Mouse (Mus musculus): ENCODE measurements around the gene Hmces.
"Not testable (repeated sequence)": the region's sequence is repeated elsewhere in the genome, so short reads cannot be mapped to it uniquely, and the experiment has no call there.

The Hmces gene

DNA sequence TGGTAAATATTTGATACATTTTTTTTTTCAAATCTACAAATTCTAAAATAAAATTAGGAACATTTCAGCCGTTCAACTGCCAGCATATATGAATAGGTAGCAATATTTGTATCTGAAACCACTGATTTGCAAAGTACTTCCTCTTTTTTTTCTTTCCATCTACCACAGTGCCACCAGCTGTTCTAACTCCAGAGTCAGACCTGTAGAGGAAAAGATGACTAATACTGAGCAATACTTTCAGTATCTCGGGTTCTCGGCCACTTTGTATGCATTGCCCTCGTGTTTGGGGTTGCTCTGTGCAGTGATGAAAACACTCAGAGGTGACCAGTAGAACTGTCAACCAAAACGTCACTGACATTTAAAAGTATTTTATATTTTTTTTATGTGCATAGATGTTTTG, 2.2 kb downstream of the Hmces start:
- no peak for DNase-seq

- DNase-seq = no peak
Measured at GRCm38 (mm10) chr6:87921201-87921600, 7.5 kb downstream of the Hmces start.

DNA sequence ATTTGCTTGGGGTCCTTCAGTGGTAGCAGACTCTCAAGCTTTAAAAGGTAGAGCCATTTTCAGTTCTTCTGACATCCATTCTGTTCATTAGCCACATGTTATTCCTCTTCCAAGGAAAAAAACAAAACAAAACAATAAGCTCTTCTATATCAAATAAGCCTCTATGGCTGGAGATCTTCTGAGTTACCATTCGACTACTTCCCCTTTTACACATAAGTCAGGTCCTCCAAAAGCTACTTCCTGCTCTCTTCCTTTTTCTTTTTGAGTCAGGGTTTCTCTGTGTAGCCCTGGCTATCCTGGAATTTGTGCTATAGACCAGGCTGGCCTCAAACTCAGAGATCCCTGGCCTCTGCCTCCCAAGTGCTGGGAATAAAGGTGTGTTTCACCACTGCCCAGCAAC, 9.9 kb downstream of the Hmces start:
- DNase-seq = no peak

GRCm38 (mm10) chr6:87935037-87935436, 21.3 kb downstream of the Hmces start:
- DNase-seq = no peak

- DNase-seq = no peak
Measured at GRCm38 (mm10) chr6:87937178-87937788, 23.5 kb downstream of the Hmces start.

DNA sequence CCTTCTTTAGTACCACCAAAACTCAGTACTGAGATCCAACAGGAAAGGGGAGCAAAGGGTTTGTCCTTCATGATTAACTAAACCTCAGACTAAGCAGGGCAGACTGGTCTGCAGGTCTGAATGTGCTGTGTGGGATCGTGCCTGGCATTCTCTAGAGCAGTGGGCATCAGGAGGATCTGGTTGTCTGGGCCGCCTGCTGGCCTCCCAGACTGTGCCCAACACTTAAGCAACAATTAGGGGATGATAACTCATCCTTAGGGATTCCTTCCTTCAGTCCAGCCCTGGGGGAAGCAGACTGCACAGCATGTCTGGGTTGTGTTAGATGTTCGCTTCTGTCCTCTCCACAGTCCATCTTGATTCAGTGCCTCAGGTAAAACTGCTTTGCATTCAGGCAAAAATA, 25.2 kb downstream of the Hmces start:
- no peak for DNase-seq

- DNase-seq = no peak
Measured at GRCm38 (mm10) chr6:87942179-87942578, 28.4 kb downstream of the Hmces start.

- not testable (repeated sequence) for DNase-seq
Measured at GRCm38 (mm10) chr6:87962457-87962856, 48.7 kb downstream of the Hmces start.

DNA sequence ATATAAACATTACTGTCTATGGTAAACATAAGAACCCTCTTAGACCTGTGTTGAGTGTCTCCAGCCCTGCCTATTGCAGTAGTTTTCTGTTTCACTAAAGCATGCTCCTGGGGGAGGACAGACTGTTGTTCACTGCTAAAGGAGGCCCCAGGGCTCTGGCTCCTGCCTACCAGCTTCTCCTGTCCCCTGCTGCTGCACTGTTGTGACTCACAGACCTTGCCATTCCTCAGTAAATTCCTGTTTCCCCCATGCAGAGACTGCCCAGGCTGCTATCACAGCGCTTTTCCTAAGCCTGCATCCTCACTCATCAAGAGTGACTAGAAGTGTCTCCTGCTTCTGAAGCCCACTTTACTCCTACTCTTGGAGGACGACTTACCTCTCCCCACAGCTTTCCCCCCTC, 56.3 kb downstream of the Hmces start:
- DNase-seq = no peak

- DNase-seq = no peak
Measured at GRCm38 (mm10) chr6:87979728-87980127, 66.0 kb downstream of the Hmces start.

GRCm38 (mm10) chr6:87980374-87981029, 66.8 kb downstream of the Hmces start:
- peak; percentile 81 for DNase-seq

- peak; percentile 30 for DNase-seq
Measured at GRCm38 (mm10) chr6:87981030-87981485, 67.3 kb downstream of the Hmces start.

DNA sequence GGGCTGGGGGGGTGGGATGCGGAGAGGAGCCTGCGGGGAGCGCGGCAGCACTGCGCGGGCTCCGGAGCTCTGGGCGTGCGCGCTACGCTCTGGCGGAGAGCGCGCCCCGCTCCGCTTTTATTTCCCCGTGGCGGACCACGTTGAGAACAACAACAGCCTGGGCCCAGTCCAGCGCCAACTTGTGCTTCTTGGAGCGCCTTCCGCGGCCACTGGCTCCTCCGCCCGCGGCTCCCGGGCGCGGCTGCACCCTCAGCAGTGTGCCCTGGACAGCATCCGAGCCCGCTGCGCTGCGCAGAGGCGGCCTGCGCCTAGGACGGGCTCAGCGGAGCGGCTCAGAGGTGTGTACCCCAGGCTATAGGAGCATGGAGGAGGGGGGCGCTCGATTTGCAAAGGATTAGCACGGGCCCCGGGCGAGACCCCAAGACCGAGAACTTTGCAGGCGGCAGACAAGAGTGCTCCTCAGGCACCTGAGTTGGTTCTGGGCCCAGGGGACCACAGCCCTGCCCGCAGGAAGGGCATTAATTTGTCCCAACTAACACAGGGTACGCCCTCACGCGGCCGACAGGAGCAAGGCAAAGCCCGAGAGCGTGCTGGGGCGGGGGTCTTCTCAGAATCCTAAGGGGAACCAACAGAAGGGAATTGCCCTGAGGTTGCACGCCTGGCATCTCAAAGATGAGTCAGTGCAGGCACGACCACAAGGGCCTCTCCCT, 68.0 kb downstream of the Hmces start, which contains the start of gene H1fx:
H1fx (minus strand) TSS at position 91 of the 710 bp plus-strand sequence.
- peak; percentile 63 for DNase-seq

DNA sequence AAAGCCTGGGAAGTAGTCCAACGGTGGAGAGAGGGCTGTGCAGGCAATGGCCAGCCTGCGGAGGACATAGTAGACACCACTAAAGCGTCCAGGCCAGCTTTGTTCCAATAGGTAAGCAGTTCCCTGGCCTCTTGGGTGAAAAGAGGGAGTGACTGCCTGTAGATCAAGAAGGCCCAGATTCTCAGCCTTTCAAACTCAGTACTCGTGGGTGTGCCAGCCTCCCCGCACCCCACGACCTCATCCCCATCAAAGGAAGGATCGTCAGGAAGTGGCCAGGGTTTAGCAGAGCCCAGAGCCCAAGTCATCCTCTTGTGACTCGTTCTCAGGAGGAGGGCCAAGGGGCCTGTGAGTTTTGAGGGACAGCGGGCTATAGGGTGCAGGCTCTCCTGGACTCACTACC, 68.8 kb downstream of the Hmces start:
- DNase-seq = no peak

All from cerebellum, adult 9-10 months (tissue).